Mouse (Mus musculus) bone marrow, adult 2 months (tissue): Measurements from ENCODE around the gene Nbl1. TPM values are rescaled to one million over a fixed set of nuclear protein-coding genes. Genes with fewer than 3 reads are reported as not detected.
A peak's percentile ranks its signal among the peaks of the same experiment; 100 is the strongest.

Experiments
- H3K27ac ChIP-seq: fragments of 200-500 bp; 2 replicates; pipeline ENCODE4 v1.5.1; 2012; ENCODE audit warnings: low read depth, mild to moderate bottlenecking, control low read depth, inconsistent platforms, low read length; ENCODE audit not compliant: control insufficient read depth, poor library complexity, insufficient read depth
- H3K4me1 ChIP-seq: fragments of 200-500 bp; 2 replicates; pipeline ENCODE4 v1.6.1; 2011; ENCODE audit warnings: low read length; ENCODE audit not compliant: control insufficient read depth, insufficient read depth
- H3K4me3 ChIP-seq: fragments of 200-500 bp; replicated peaks from 2 replicates; pipeline ENCODE3; 2011; ENCODE audit warnings: mild to moderate bottlenecking, low read depth, low read length, control low read depth; ENCODE audit not compliant: control insufficient read depth
- CTCF ChIP-seq: fragments of 200-500 bp; IDR thresholded peaks from 2 replicates; pipeline ENCODE4 v1.5.1; 2011; ENCODE audit warnings: low read length, control low read depth; ENCODE audit not compliant: control insufficient read depth, insufficient read depth
- POLR2A ChIP-seq: fragments of 200-500 bp; IDR thresholded peaks from 2 replicates; pipeline ENCODE4 v1.6.1; 2011; ENCODE audit warnings: low read depth, mild to moderate bottlenecking, control low read depth, low read length, borderline replicate concordance; ENCODE audit not compliant: control insufficient read depth
- WGBS: fragments of 180-500 bp; shearing (Covaris S2); methylation state at CpG from one replicate; pipeline ENCODE4 v1.1.7; 2018; 5-methylcytosine and 5-hydroxymethylcytosine counted together
- polyA plus RNA-seq: library from polyadenylated mRNA; stranded (reverse); fragments of >200 nt; gene quantifications from 2 replicates; pipeline ENCODE4 v1.2.4, GENCODE M21; 2011; ENCODE audit warnings: low replicate concordance; ENCODE audit not compliant: missing spikeins, insufficient read depth, insufficient read length

The Nbl1 gene
- polyA plus RNA-seq, 1 experiment = 2.0 TPM

DNA sequence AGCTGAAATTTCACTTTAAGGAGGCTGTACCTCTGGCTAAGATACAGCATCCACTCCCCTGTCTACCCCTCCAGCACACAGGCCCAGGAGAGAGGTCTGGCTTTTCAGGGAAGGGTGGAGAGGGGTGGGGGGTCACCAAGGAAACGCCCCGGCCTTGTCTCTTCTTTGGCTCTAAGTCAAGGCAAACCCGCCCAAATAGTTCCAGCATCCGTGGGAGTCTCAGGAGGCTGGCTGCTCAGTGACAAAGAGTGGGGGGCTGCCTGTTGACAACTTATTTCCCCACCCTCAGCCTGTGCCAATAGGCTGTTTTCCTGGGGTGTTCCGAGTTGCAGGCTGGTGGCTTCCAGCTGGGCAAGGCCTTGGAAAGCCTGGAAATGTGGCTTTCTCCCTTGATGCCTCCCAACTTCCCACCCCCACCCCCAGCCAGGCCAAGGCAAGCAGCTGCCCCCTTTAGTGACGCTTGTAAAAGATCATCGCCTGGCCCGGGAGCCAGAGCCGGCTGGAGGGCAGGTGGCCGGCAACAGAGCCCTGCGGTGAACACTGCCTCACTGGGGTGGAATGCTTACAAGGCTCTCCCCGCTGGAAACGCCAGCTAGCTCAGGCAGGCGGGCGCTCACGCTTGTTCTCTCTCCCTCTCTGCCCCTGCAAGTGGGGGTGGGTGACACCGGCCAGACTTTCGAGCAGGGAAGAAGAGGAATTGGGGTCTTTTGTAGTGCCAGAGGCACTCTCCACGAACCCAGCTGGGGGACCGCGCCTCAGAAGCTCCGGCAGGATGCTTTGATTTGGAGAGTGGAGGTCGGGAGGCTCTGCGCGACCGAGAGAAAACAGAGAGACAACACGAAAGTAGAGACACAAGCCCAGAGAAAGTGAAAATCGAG is 1.1 kb downstream of the Nbl1 start:
- no peaks in the 10 kb centered on the region for H3K4me1 ChIP-seq
- no peak overlapping the region for H3K27ac ChIP-seq
- WGBS = 7% methylated on average over 28 of the region's 28 CpGs
- H3K4me3 ChIP-seq = no peak overlapping the region
- TF ChIP-seq CTCF (no peak), POLR2A (no peak)

DNA sequence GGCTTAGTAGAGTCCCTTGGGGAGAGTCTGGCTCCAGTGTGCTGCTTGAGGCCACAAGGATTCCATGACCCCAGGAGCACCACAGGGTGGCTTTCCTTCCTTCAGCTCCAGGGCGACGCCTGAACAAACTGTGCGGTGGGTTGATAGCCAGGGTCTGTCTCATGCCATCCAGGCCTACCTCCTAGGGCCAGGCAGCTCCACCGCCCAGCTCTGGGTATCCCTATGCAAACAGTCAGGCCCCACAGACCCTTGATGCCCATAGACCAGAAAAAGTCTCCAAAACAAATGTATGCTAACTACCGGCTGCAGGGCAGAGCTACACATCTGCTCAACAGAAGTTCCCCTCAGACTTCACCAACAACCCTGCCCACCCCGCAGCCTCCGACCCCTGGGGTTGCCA is 1.7 kb downstream of the Nbl1 start:
- H3K4me3 ChIP-seq = no peak overlapping the region
- 60% methylated on average over 7 of the region's 7 CpGs for WGBS
- no peak overlapping the region for H3K27ac ChIP-seq
- H3K4me1 ChIP-seq = no peaks in the 10 kb centered on the region
- TF ChIP-seq CTCF (no peak), POLR2A (no peak)

DNA sequence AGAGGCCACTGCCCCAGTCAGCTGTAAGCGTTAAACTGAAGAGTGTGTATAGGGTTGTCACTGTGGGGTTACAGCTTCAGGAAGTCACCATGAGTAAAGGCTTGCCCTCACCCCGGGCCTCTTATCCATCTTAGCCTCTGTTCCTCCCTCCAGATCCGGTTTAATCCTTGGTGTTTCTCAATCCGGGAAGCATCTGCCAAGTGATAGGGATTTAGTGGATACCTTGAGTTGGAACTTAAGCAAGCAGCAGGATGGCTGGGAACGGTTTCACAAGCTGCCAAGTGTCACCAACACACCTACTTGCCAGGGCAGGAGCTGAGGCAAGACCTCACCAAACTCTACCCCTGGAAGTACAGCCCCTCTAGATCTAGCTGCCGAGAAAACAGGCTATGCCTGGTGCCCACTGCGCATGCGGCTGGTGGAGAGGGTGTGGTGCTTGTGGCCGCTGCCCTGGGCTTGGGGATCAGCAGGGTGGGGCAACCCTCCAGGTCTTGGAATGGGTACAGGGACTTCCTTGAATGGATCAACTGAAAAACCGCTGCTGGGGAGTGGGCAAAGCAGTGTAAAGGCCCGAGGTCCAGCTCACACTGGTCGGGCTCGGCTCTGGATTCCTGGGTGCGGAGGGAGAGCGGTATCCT is 2.4 kb downstream of the Nbl1 start:
- WGBS = 75% methylated on average over 15 of the region's 15 CpGs
- no peak overlapping the region for H3K27ac ChIP-seq
- TF ChIP-seq CTCF = no peak
- H3K4me3 ChIP-seq = no peak overlapping the region
- H3K4me1 ChIP-seq = no peaks in the 10 kb centered on the region

DNA sequence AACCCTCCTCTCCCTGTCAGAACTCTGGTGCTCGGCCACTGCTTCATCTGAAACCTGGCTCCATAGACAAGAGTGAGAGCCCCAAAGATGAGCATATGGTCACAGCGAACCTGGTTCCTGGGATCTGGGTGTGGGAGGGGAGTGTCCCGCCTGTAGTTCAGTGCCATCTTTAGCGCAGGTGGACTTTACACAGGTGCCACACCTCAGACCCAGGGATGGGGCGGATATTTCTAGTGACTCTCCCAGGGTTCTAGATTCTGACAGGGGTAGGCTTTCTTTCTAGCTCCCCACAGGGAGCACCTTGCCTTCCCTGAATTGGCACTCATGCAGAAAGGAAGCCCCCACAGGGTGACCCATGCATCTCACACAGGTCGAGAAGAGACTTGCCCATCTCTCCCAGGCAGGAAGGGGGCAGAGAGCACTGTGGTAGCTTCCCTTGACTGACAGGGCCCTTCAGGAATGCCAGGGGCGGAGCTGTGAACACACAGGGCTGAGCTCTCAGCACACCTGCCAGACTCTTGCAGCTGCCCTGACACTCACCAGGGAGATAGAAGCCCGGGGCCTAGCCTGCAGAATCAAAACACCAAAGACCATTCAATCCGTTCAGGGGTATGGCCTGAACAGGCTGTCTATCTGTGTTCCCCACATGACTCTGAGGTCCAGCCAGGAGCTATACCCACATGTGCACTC is 3.7 kb downstream of the Nbl1 start:
- H3K4me3 ChIP-seq = no peak overlapping the region
- no peak overlapping the region for H3K27ac ChIP-seq
- WGBS = 73% methylated on average over 9 of the region's 9 CpGs
- H3K4me1 ChIP-seq = no peaks in the 10 kb centered on the region
- no peak for TF ChIP-seq POLR2A
- no peak for TF ChIP-seq CTCF

DNA sequence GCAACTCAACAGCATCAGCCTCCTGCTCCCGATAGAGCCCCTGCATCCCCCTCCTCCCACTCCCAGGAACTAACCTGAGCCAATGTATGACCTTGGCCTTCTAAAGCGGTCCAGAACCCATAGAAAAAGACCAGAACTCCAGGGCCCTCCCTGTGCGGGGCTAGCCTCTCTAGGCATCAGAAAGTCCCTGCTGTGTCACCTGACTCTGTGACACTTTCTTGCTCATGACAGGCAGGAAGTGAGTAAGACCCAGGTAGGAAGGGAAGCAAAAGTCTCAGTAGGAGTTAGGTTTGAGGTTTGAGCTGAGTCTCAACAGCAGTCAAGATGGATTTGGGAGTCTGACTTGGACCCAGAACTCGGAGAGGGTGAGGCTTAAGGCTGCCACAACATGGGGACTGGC is 5.8 kb downstream of the Nbl1 start:
- 59% methylated on average over 4 of the region's 4 CpGs for WGBS
- no peak overlapping the region for H3K4me3 ChIP-seq
- H3K27ac ChIP-seq = no peak overlapping the region

DNA sequence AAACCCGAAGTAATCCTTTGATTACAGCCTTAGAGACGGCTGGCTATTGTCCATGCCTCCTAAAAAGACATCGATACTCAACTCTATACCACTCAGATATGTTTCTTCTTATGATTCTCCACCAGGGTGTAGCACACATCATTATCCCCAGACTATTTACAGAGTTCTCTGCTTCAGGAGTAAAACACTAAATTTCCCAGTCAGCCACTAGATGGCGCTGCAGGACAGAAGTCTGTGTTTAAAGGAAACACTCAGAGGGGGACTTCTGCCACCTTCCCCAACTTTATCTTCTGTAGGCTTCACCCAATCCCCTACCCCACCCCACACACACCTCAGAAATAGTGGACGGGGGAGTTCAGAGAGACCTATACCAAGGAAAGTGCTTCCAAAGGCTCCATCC is 6.8 kb downstream of the Nbl1 start:
- no peak overlapping the region for H3K27ac ChIP-seq
- 14% methylated on average over 5 of the region's 5 CpGs for WGBS
- peak; percentile 45 for TF ChIP-seq CTCF
- no peak for TF ChIP-seq POLR2A

More for the DNA sequence above, 5.8 kb downstream of the Nbl1 start:
- no peaks in the 10 kb centered on the region for H3K4me1 ChIP-seq
- no peak for TF ChIP-seq CTCF
- TF ChIP-seq POLR2A = no peak

DNA sequence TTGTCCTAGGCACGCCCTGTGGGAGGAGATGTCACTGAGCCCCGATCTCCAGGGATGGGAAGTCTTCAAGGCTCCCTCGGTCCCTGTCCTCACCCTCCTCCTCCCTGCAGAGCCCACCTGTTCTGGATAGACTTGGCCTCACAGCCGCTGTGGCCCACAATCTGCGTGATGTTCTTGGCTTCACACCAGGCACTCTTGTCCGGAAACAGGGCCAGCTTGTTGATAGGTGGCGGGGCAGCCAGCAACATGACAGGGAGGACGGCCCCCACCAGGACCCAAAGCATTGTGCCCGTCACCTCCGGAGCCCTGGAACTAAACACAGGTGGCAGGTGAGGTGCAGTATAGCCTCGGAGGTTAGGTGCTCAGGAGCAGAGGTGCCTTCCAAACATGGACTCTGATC is 7.5 kb downstream of the Nbl1 start:
- 65% methylated on average over 11 of the region's 11 CpGs for WGBS
- Histone ChIP-seq H3K4me1 (no peaks in the 10 kb centered on the region), H3K4me3 (no peak overlapping the region), H3K27ac (no peak overlapping the region)
- TF ChIP-seq POLR2A (no peak), CTCF (no peak)

More for the DNA sequence above, 6.8 kb downstream of the Nbl1 start:
- Histone ChIP-seq H3K4me1 (no peaks in the 10 kb centered on the region), H3K4me3 (no peak overlapping the region)

DNA sequence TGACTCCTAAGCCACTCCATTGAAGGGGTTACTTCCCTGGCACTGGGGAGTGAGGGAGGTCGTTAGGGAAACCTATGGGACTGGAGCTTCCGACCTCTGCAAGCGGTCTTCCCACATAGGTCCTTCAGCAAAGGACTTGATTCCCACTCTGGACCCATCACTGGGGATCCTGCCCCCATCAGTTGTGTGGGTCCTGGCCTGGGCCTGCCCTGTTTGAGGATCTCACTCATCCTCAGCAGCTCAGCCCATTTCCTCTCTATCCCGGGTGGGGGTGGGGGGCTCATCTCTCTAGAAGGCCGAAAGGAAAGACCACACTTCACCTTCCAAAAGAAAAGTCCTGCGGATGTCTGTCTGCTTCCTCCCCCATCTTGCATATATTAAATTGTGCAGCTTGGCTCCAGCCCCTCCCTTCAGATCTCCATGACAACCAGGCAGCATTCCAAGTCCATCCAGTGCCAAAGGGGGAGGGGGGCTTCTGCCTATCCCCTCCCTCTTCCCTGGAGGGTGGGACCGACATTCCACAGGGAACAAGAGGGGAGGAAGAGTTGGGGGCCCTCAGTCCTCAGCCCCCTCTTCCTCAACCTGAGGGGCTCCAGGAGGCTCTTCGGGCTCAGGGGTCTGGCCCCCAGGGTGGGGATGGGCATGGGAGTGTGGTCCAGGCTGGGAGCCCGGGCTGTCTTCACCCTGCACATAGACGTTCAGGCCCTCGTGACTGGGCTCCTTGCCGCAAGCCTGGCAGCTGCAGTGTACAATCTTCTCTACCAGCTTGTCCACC is 9.8 kb downstream of the Nbl1 start:
- 56% methylated on average over 12 of the region's 12 CpGs for WGBS
- TF ChIP-seq POLR2A (no peak), CTCF (no peak)
- H3K4me1 ChIP-seq = no peaks in the 10 kb centered on the region
- no peak overlapping the region for H3K27ac ChIP-seq
- no peak overlapping the region for H3K4me3 ChIP-seq
